Mouse (Mus musculus) brain, embryonic 18.5 days (tissue): ENCODE measurements around the gene Clstn2.

Experiments
- DNase-seq: peaks from one replicate; pipeline ENCODE4 v3.0.0-alpha.2; 2012; ENCODE audit warnings: low read depth, low spot score

Clstn2 gene

GRCm38 (mm10) chr9:97953746-97954359 is 79.1 kb downstream of the Clstn2 start:
- no peak for DNase-seq

- no peak for DNase-seq
Observed at GRCm38 (mm10) chr9:97950378-97951006, 82.5 kb downstream of the Clstn2 start.

- no peak for DNase-seq
Observed at GRCm38 (mm10) chr9:97919326-97919725, 113.7 kb downstream of the Clstn2 start.

- no peak for DNase-seq
Observed at GRCm38 (mm10) chr9:97891415-97891814, 141.6 kb downstream of the Clstn2 start.

- no peak for DNase-seq
Observed at GRCm38 (mm10) chr9:97883336-97883735, 149.6 kb downstream of the Clstn2 start.

- no peak for DNase-seq
Observed at GRCm38 (mm10) chr9:97867013-97867700, 165.8 kb downstream of the Clstn2 start.

- no peak for DNase-seq
Observed at GRCm38 (mm10) chr9:97852859-97853258, 180.1 kb downstream of the Clstn2 start.

GRCm38 (mm10) chr9:97847873-97848838 is 184.8 kb downstream of the Clstn2 start:
- DNase-seq: no peak

- DNase-seq: no peak
Observed at GRCm38 (mm10) chr9:97842054-97842453, 190.9 kb downstream of the Clstn2 start.

GRCm38 (mm10) chr9:97831216-97831615 is 201.8 kb downstream of the Clstn2 start:
- DNase-seq: no peak

GRCm38 (mm10) chr9:97829919-97830318 is 203.1 kb downstream of the Clstn2 start:
- DNase-seq: no peak

GRCm38 (mm10) chr9:97827689-97828088 is 205.3 kb downstream of the Clstn2 start:
- no peak for DNase-seq

- no peak for DNase-seq
Observed at GRCm38 (mm10) chr9:97826077-97826947, 206.7 kb downstream of the Clstn2 start.

GRCm38 (mm10) chr9:97817116-97817515 is 215.9 kb downstream of the Clstn2 start:
- no peak for DNase-seq

- DNase-seq: no peak
Observed at GRCm38 (mm10) chr9:97816143-97816805, 216.7 kb downstream of the Clstn2 start.

GRCm38 (mm10) chr9:97813157-97813556 is 219.8 kb downstream of the Clstn2 start:
- no peak for DNase-seq

GRCm38 (mm10) chr9:97807031-97807430 is 225.9 kb downstream of the Clstn2 start:
- DNase-seq: no peak

GRCm38 (mm10) chr9:97793661-97794060 is 239.3 kb downstream of the Clstn2 start:
- no peak for DNase-seq

- DNase-seq: no peak
Observed at GRCm38 (mm10) chr9:97788151-97788670, 244.8 kb downstream of the Clstn2 start.

- no peak for DNase-seq
Observed at GRCm38 (mm10) chr9:97780032-97780616, 252.9 kb downstream of the Clstn2 start.
